In genomic region chr15:96275810-96276493, GRCm38 (mm10) we compare ENCODE assay signal across 16 mouse cellular contexts. TPM values are rescaled to one million over a fixed set of nuclear protein-coding genes. Genes with fewer than 3 reads are reported as not detected.
A peak's percentile ranks its signal among the peaks of the same experiment; 100 is the strongest.
DNase-seq lines count a peak whose midpoint lies in the region; ATAC-seq and TF ChIP-seq lines count a peak whose summit lies in the region.
"Had no signal": no experiment of that assay in that cellular context is flagged by ENCODE, and none has a peak within 500 bp of the region (broad histone marks: within the 10 kb centered on the region; RNA-seq: fewer than 3 reads in every experiment).

No protein-coding gene starts in this region.

- no peak overlapping the region for H3K4me3 ChIP-seq in liver, adult 2 months (ENCODE audit: insufficient read depth, low read depth, low read length)
- peak overlapping the region; percentile 3 for H3K4me3 ChIP-seq in bone marrow, adult 2 months (replicated peaks; ENCODE audit: control insufficient read depth, low read depth, low read length)
- H3K4me3 ChIP-seq: forebrain, embryonic 15.5 days; gastrocnemius, adult 2 months; lung, embryonic 15.5 days; midbrain, embryonic 10.5 days had no signal

- peaks cover 16% of the 10 kb centered on the region; the same call in 1 of the 2 replicates for H3K4me1 ChIP-seq in liver, adult 2 months (ENCODE audit: control insufficient read depth, insufficient read depth, low read length)
- H3K4me1 ChIP-seq in bone marrow, adult 2 months (ENCODE audit: control insufficient read depth, insufficient read depth, low read length), result peaks cover 3% of the 10 kb centered on the region; the same call in 1 of the 2 replicates

- TF ChIP-seq POLR2A in liver, adult 2 months (IDR thresholded peaks at IDR 0.05; ENCODE audit: extremely low read depth, insufficient read depth, low read length), result no peak
- no peak for TF ChIP-seq POLR2A in bone marrow, adult 2 months (IDR thresholded peaks at IDR 0.05; ENCODE audit: borderline replicate concordance, control insufficient read depth, low read depth, low read length)

- no peaks in the 10 kb centered on the region for H3K27me3 ChIP-seq in liver, adult 2 months (ENCODE audit: control insufficient read depth, insufficient read depth, low read length)
- H3K27me3 ChIP-seq: forebrain, embryonic 15.5 days; lung, embryonic 15.5 days had no signal

- H3K79me2 ChIP-seq in liver, adult 2 months (ENCODE audit: control insufficient read depth, insufficient read depth, low read length), result peaks cover 17% of the 10 kb centered on the region; the same call in 1 of the 2 replicates

- peak; percentile 79 for DNase-seq in liver, adult 2 months (ENCODE audit: extremely low read depth, low read depth, low spot score)
- no peak for DNase-seq in liver
- DNase-seq in adrenal gland, postnatal 36 days, result no peak
- no peak for DNase-seq in thymus, adult 18-20 months
- DNase-seq: cerebellum, adult 18-20 months; gastrocnemius, adult 2 months; kidney, postnatal 25 days; left cerebral cortex, postnatal 4 days; right cerebral cortex, postnatal 25 days had no signal

- ATAC-seq in erythroid progenitor cell, adult 5-6 weeks (replicated peaks; ENCODE audit: low FRiP score, poor library complexity, severe bottlenecking), result peak; percentile 84
- peak; percentile 66 for ATAC-seq in megakaryocyte, adult 5-6 weeks (ENCODE audit: poor library complexity, severe bottlenecking)
- ATAC-seq: forebrain, embryonic 15.5 days; intestine, embryonic 16.5 days had no signal

- no peak overlapping the region for H3K9ac ChIP-seq in liver, adult 2 months (ENCODE audit: low read depth, low read length)
- H3K9ac ChIP-seq: forebrain, embryonic 15.5 days; lung, embryonic 15.5 days had no signal

- peak overlapping the region; percentile 34; the same call in 1 of the 2 replicates for H3K27ac ChIP-seq in liver, adult 2 months (replicated peaks; ENCODE audit: insufficient read depth, low read depth, low read length)
- H3K27ac ChIP-seq in bone marrow, adult 2 months (ENCODE audit: control insufficient read depth, insufficient read depth, low read depth, low read length, poor library complexity), result peak overlapping the region; percentile 73
- H3K27ac ChIP-seq: forebrain, embryonic 15.5 days; gastrocnemius, adult 2 months; lung, embryonic 15.5 days; midbrain, embryonic 10.5 days had no signal

- 54% methylated on average over 9 of the region's 9 CpGs for WGBS in liver, adult 2 months
- 22% methylated on average over 9 of the region's 9 CpGs for WGBS in bone marrow, adult 2 months

- TF ChIP-seq CTCF in liver, adult 2 months (IDR thresholded peaks at IDR 0.05; ENCODE audit: low read depth, low read length), result no peak
- no peak for TF ChIP-seq CTCF in bone marrow, adult 2 months (IDR thresholded peaks at IDR 0.05; ENCODE audit: control insufficient read depth, insufficient read depth, low read length)

- H3K36me3 ChIP-seq in liver, adult 2 months (ENCODE audit: control insufficient read depth, insufficient read depth, low read length), result peaks cover 12% of the 10 kb centered on the region

RNA-seq across cellular contexts. Expression of gene Arid2, which starts 11.4 kb away (rescaled TPM):
- total RNA-seq in liver, adult 2 months (2014; rRNA removed), result 10.4 and 12.6 TPM in 2 replicates
- polyA plus RNA-seq in liver, adult 2 months (2012; rRNA removed), result 4.1 and 4.8 TPM in 2 replicates
- polyA plus RNA-seq in bone marrow, adult 2 months (2011; ENCODE audit: insufficient read depth, insufficient read length, low replicate concordance, missing spikeins), result 22.8 and 27.4 TPM in 2 replicates
- total RNA-seq in erythroid progenitor cell, adult 5-6 weeks (2015; ENCODE audit: low replicate concordance), result 81.3 and 89.0 TPM in 2 replicates
- 78.7 and 94.4 TPM in 2 replicates for total RNA-seq in erythroid progenitor cell, adult 5-6 weeks (2017; ENCODE audit: low replicate concordance)
- 39.0 and 44.5 TPM in 2 replicates for total RNA-seq in megakaryocyte, adult 5-6 weeks (2015)
- total RNA-seq in megakaryocyte, adult 5-6 weeks (2017), result 28.5 and 36.2 TPM in 2 replicates
- total RNA-seq in adrenal gland, postnatal 36 days (2021), result 10 to 100 TPM; 37.5 to 42.5 TPM
